ENCODE assay signal across 9 mouse cellular contexts in the genomic region with DNA sequence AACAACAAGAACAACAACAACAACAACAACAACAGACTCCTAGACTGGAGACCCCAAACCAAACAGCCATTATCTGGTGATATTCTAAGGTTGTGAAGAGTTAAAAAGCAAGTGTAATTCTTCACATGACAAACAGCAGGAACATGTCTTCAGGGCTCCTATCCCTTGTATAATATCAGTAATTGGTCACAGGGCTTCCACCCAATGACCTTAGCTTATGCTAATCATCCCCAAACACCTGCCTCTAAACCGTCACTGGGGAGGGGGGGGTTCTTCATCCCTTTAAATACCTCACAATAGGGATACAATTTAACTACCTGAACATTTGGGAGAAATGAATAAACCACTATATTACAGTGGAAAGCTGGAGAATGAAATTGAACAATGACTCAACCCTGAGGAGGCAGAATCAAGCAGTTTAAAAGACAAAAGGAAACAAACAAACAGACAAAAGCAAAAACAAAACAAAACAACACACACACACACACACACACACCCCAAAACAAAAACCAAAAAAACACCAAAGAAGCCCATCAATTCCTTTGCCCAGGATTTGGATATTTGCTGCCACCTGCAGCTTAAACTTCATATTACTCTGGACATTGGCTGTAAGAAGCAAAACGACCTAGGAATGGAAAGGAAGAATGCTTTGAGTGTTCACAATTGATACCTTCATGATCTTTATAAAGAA. TPM values are rescaled to one million over a fixed set of nuclear protein-coding genes. Genes with fewer than 3 reads are reported as not detected.
DNase-seq lines count a peak whose midpoint lies in the region; ATAC-seq and TF ChIP-seq lines count a peak whose summit lies in the region.
"Had no signal": no experiment of that assay in that cellular context is flagged by ENCODE, and none has a peak within 500 bp of the region (broad histone marks: within the 10 kb centered on the region; RNA-seq: fewer than 3 reads in every experiment).

No protein-coding gene starts in this region.

- 2% methylated on average over 2 of the region's 2 CpGs for WGBS in forebrain, embryonic 13.5 days
- 19% methylated on average over 2 of the region's 2 CpGs for WGBS in forebrain, embryonic 12.5 days
- WGBS in hindbrain, embryonic 16.5 days = 13% methylated on average over 2 of the region's 2 CpGs
- 6% methylated on average over 2 of the region's 2 CpGs for WGBS in midbrain, embryonic 15.5 days
- WGBS in thymus, adult 2 months = 7% methylated on average over 2 of the region's 2 CpGs

- H3K9me3 ChIP-seq in forebrain, embryonic 13.5 days (replicated peaks) = no peaks in the 10 kb centered on the region
- no peaks in the 10 kb centered on the region for H3K9me3 ChIP-seq in forebrain, embryonic 12.5 days
- no peaks in the 10 kb centered on the region for H3K9me3 ChIP-seq in hindbrain, embryonic 16.5 days (ENCODE audit: control insufficient read depth, low read length)
- H3K9me3 ChIP-seq in midbrain, embryonic 15.5 days = no peaks in the 10 kb centered on the region

- no peak overlapping the region for H3K4me2 ChIP-seq in forebrain, embryonic 13.5 days
- H3K4me2 ChIP-seq in forebrain, embryonic 12.5 days = no peak overlapping the region
- H3K4me2 ChIP-seq in hindbrain, embryonic 16.5 days (ENCODE audit: low read length) = no peak overlapping the region
- no peak overlapping the region for H3K4me2 ChIP-seq in midbrain, embryonic 15.5 days

- H3K27ac ChIP-seq in forebrain, embryonic 13.5 days = no peak overlapping the region
- no peak overlapping the region for H3K27ac ChIP-seq in forebrain, embryonic 12.5 days
- no peak overlapping the region for H3K27ac ChIP-seq in hindbrain, embryonic 16.5 days (ENCODE audit: low read depth, low read length)
- H3K27ac ChIP-seq in midbrain, embryonic 15.5 days = no peak overlapping the region
- H3K27ac ChIP-seq in thymus, adult 2 months (ENCODE audit: control insufficient read depth, insufficient read depth, low read length) = no peak overlapping the region

- H3K4me3 ChIP-seq in forebrain, embryonic 13.5 days = no peak overlapping the region
- H3K4me3 ChIP-seq in forebrain, embryonic 12.5 days (replicated peaks) = no peak overlapping the region
- H3K4me3 ChIP-seq in hindbrain, embryonic 16.5 days (ENCODE audit: low read length) = no peak overlapping the region
- H3K4me3 ChIP-seq in midbrain, embryonic 15.5 days = no peak overlapping the region
- H3K4me3 ChIP-seq in thymus, adult 2 months (ENCODE audit: control insufficient read depth, insufficient read depth, low read length) = no peak overlapping the region

- no peaks in the 10 kb centered on the region for H3K27me3 ChIP-seq in forebrain, embryonic 13.5 days
- no peaks in the 10 kb centered on the region for H3K27me3 ChIP-seq in forebrain, embryonic 12.5 days
- no peaks in the 10 kb centered on the region for H3K27me3 ChIP-seq in hindbrain, embryonic 16.5 days (replicated peaks; ENCODE audit: control insufficient read depth, insufficient read depth, low read length)
- H3K27me3 ChIP-seq in midbrain, embryonic 15.5 days (replicated peaks) = no peaks in the 10 kb centered on the region
- H3K27me3 ChIP-seq in thymus, adult 2 months (ENCODE audit: control insufficient read depth, insufficient read depth, low read length) = no peaks in the 10 kb centered on the region

- no peak for TF ChIP-seq CTCF in thymus, adult 2 months (IDR thresholded peaks at IDR 0.05; ENCODE audit: borderline replicate concordance, control insufficient read depth, extremely low read depth, insufficient read depth, low read length, poor library complexity)

- ATAC-seq in forebrain, embryonic 13.5 days = peak; percentile 53
- no peak for ATAC-seq in forebrain, embryonic 12.5 days (ENCODE audit: low FRiP score)
- peak; percentile 63 for ATAC-seq in hindbrain, embryonic 16.5 days
- ATAC-seq in midbrain, embryonic 15.5 days (replicated peaks) = peak; percentile 73; the same call in 1 of the 2 replicates

- DNase-seq in right cerebral cortex, adult 18-20 months = peak; percentile 35
- no peak for DNase-seq in right cerebral cortex, postnatal 36 days (ENCODE audit: low spot score in 2 of 2)
- DNase-seq in thymus, postnatal 14 days = no peak
- DNase-seq in thymus, adult 2 months = no peak

- H3K4me1 ChIP-seq in forebrain, embryonic 13.5 days = no peaks in the 10 kb centered on the region
- H3K4me1 ChIP-seq in forebrain, embryonic 12.5 days = no peaks in the 10 kb centered on the region
- no peaks in the 10 kb centered on the region for H3K4me1 ChIP-seq in hindbrain, embryonic 16.5 days (ENCODE audit: control insufficient read depth, insufficient read depth, low read depth, low read length)
- no peaks in the 10 kb centered on the region for H3K4me1 ChIP-seq in midbrain, embryonic 15.5 days
- no peaks in the 10 kb centered on the region for H3K4me1 ChIP-seq in thymus, adult 2 months (replicated peaks; ENCODE audit: control insufficient read depth, insufficient read depth, low read length)

- no peak overlapping the region for H3K9ac ChIP-seq in forebrain, embryonic 13.5 days
- no peak overlapping the region for H3K9ac ChIP-seq in forebrain, embryonic 12.5 days
- H3K9ac ChIP-seq in hindbrain, embryonic 16.5 days (ENCODE audit: low read depth, low read length) = no peak overlapping the region
- H3K9ac ChIP-seq in midbrain, embryonic 15.5 days = no peak overlapping the region

- H3K36me3 ChIP-seq in forebrain, embryonic 13.5 days (ENCODE audit: poor library complexity, severe bottlenecking) = no peaks in the 10 kb centered on the region
- no peaks in the 10 kb centered on the region for H3K36me3 ChIP-seq in forebrain, embryonic 12.5 days (replicated peaks)
- H3K36me3 ChIP-seq in hindbrain, embryonic 16.5 days (ENCODE audit: control insufficient read depth, insufficient read depth, low read length) = no peaks in the 10 kb centered on the region
- no peaks in the 10 kb centered on the region for H3K36me3 ChIP-seq in midbrain, embryonic 15.5 days (replicated peaks)
- H3K36me3 ChIP-seq in thymus, adult 2 months (ENCODE audit: control insufficient read depth, insufficient read depth, low read length) = no peaks in the 10 kb centered on the region
- H3K36me3 ChIP-seq: G1E had no signal

- no peak for TF ChIP-seq POLR2A in thymus, adult 2 months (IDR thresholded peaks at IDR 0.05; ENCODE audit: control insufficient read depth, extremely low read depth, insufficient read depth, low read length, poor library complexity)

RNA-seq across cellular contexts. Expression of a gene that starts 44.8 kb away (rescaled TPM):
- 4.7 and 5.1 TPM in 2 replicates for polyA plus RNA-seq in forebrain, embryonic 13.5 days (2015; fragmentation: Nextera tagmentation; extraction: Ambion mirVana)
- 7.2 and 7.9 TPM in 2 replicates for polyA plus RNA-seq in forebrain, embryonic 12.5 days (2016; fragmentation: Nextera tagmentation; extraction: Ambion mirVana)
- 13.3 and 14.5 TPM in 2 replicates for polyA plus RNA-seq in hindbrain, embryonic 16.5 days (2015; fragmentation: Nextera tagmentation; extraction: Ambion mirVana)
- polyA plus RNA-seq in midbrain, embryonic 15.5 days (2015; fragmentation: Nextera tagmentation; extraction: Ambion mirVana) = 14.8 and 15.3 TPM in 2 replicates
- 0.69 and 0.74 TPM in 2 replicates for polyA plus RNA-seq in thymus, adult 2 months (2012; rRNA removed)
- polyA plus RNA-seq: G1E had no signal
